9 mouse cellular contexts compared by ENCODE assay signal in the genomic region with DNA sequence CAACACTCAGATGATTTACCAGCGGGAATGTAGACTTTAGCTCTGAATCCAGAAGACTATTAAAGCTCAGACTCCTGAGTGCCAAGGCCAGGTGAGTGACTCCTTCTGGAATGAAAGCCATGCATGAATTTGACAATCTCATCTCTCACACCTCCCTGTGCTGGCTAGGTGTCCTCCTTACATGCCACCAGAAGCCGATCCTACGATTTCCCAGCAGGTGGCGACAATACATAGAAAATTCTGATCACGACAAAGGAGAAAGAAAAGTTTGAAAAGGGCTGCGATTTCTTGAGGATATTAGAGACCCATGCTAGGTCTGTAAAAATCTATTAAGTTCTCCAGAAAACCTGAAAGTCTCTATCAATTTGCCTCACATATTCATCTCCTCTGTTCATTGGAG.
DNase-seq lines count a peak whose midpoint lies in the region; ATAC-seq lines count a peak whose summit lies in the region.
"Had no signal": no experiment of that assay in that cellular context is flagged by ENCODE, and none has a peak within 500 bp of the region (broad histone marks: within the 10 kb centered on the region; RNA-seq: fewer than 3 reads in every experiment).

No protein-coding gene starts in this region.

- WGBS in embryonic facial prominence, embryonic 10.5 days, result 20% methylated on average over 6 of the region's 6 CpGs

- peak; percentile 37 for DNase-seq in ES-CJ7 (ENCODE audit: low read depth, low spot score)
- DNase-seq in adrenal gland, adult 2 months, result peak; percentile 72
- peak; percentile 68 for DNase-seq in embryonic facial prominence, embryonic 10.5 days (ENCODE audit: low spot score)
- peak; percentile 58 to 76 for DNase-seq in heart, postnatal 14 days
- peak; percentile 39 to 78 for DNase-seq in layer of hippocampus, adult 8-10 months (ENCODE audit: low spot score in 2 of 2)
- peak; percentile 82 for DNase-seq in lung, postnatal 10 days
- peak; percentile 84 for DNase-seq in right cerebral cortex, adult 2 months (ENCODE audit: low spot score in 2 of 2)

- H3K27ac ChIP-seq in embryonic facial prominence, embryonic 10.5 days (replicated peaks), result no peak overlapping the region
- H3K27ac ChIP-seq: liver, embryonic 15.5 days had no signal

- no peaks in the 10 kb centered on the region for H3K36me3 ChIP-seq in embryonic facial prominence, embryonic 10.5 days (replicated peaks)
- H3K36me3 ChIP-seq: liver, embryonic 15.5 days had no signal

- peaks cover 7% of the 10 kb centered on the region; the same call in 1 of the 2 replicates for H3K27me3 ChIP-seq in embryonic facial prominence, embryonic 10.5 days (replicated peaks; ENCODE audit: low read depth, poor library complexity, severe bottlenecking)
- H3K27me3 ChIP-seq: liver, embryonic 15.5 days had no signal

- no peak overlapping the region for H3K4me3 ChIP-seq in embryonic facial prominence, embryonic 10.5 days
- H3K4me3 ChIP-seq: liver, embryonic 15.5 days had no signal

- H3K4me1 ChIP-seq in embryonic facial prominence, embryonic 10.5 days, result peaks cover 4% of the 10 kb centered on the region
- H3K4me1 ChIP-seq: liver, embryonic 15.5 days had no signal

- intact Hi-C loops in heart, postnatal 14 days (cut with DNase I), result loop anchor here (2.0 to 5.0 kb wide), 2 partner anchors 569 to 701 kb away; partner anchors contain the start of gene Thbs1

- ATAC-seq in megakaryocyte, adult 5-6 weeks (ENCODE audit: poor library complexity, severe bottlenecking), result no peak

- no peaks in the 10 kb centered on the region for H3K9me3 ChIP-seq in embryonic facial prominence, embryonic 10.5 days
- H3K9me3 ChIP-seq: liver, embryonic 15.5 days had no signal
